Comparison of ENCODE assay signal across 20 mouse cellular contexts in the genomic region with DNA sequence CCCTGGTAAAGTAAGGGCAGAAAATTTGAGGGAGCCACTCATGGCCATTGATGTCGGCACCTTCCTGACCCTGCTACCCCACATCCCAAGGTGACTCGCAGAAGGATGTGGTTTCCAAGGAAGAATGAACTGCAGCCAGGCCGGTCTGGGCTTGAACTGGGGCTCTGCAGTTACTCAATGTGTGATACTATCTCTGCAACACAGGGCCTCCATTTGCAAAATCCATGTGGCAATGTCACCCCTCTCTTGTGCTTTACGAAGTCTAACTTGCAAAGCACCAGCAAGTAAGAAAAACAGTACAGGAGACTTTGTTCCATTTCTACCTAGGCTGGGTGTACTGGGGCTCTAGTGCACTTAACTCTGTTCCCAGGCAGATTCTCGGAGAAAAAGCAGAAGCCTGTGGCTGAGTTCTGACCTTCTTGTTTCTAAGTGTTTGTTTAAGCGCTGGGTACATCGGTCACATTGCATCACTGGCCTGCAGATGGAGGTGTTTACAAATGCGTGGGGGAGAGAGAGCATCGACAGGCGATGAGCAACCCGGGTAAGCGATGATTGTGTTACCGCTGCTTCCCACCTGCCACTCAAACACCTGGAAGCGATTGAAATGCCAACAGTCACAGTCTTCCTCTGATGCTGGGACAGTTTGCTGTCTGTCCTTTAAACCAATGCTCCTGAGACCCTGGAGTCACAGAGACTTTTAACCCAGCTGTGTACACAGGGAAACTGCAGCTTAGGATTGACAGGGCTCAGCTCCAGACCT. TPM values are rescaled to one million over a fixed set of nuclear protein-coding genes. Genes with fewer than 3 reads are reported as not detected.
A peak's percentile ranks its signal among the peaks of the same experiment; 100 is the strongest.
DNase-seq lines count a peak whose midpoint lies in the region; ATAC-seq lines count a peak whose summit lies in the region.
"Had no signal": no experiment of that assay in that cellular context is flagged by ENCODE, and none has a peak within 500 bp of the region (broad histone marks: within the 10 kb centered on the region; RNA-seq: fewer than 3 reads in every experiment).

No protein-coding gene starts in this region.

- H3K27me3 ChIP-seq in forebrain, embryonic 11.5 days (ENCODE audit: control insufficient read depth, insufficient read depth, low read length) = no peaks in the 10 kb centered on the region
- H3K27me3 ChIP-seq: forebrain, embryonic 15.5 days had no signal

- H3K9ac ChIP-seq in forebrain, embryonic 11.5 days (ENCODE audit: low read length) = no peak overlapping the region
- H3K9ac ChIP-seq: forebrain, embryonic 15.5 days; limb, embryonic 12.5 days had no signal

- no peaks in the 10 kb centered on the region for H3K4me1 ChIP-seq in forebrain, embryonic 11.5 days (replicated peaks; ENCODE audit: control insufficient read depth, insufficient read depth, low read length)
- H3K4me1 ChIP-seq: forebrain, embryonic 15.5 days; limb, embryonic 12.5 days had no signal

- H3K4me3 ChIP-seq in forebrain, embryonic 11.5 days (ENCODE audit: low read depth, low read length) = no peak overlapping the region
- H3K4me3 ChIP-seq: forebrain, embryonic 15.5 days; limb, embryonic 12.5 days; myocyte had no signal

- 76% methylated on average over 14 of the region's 14 CpGs for WGBS in forebrain, embryonic 11.5 days

- H3K4me2 ChIP-seq in forebrain, embryonic 11.5 days (ENCODE audit: low read depth, low read length, severe bottlenecking) = no peak overlapping the region
- H3K4me2 ChIP-seq: forebrain, embryonic 15.5 days; limb, embryonic 12.5 days had no signal

- DNase-seq in embryo, embryonic 10.5 days (ENCODE audit: low spot score) = peak; percentile 8
- no peak for DNase-seq in embryo, embryonic 11 days
- DNase-seq in lung, postnatal 36 days = peak; percentile 26
- no peak for DNase-seq in lung, postnatal 4 days
- DNase-seq in liver = peak; percentile 46
- no peak for DNase-seq in forebrain, embryonic 11.5 days (ENCODE audit: low spot score)
- no peak for DNase-seq in Muller cell, postnatal 12 days (ENCODE audit: inconsistent ontology term)
- DNase-seq: cerebellum, adult 8-10 months; heart, adult 11 months; right cerebral cortex, postnatal 25 days had no signal

- ATAC-seq in neutrophil, adult 5-6 weeks (ENCODE audit: extremely low read depth, insufficient number of reproducible peaks, low FRiP score, poor library complexity, severe bottlenecking) = peak; percentile 53; the same call in 1 of the 2 replicates
- no peak for ATAC-seq in forebrain, embryonic 11.5 days (replicated peaks; ENCODE audit: low FRiP score)
- ATAC-seq: forebrain, embryonic 15.5 days; inflammation-experienced regulatory T-cells, adult 6 months had no signal

- no peak overlapping the region for H3K27ac ChIP-seq in forebrain, embryonic 11.5 days (ENCODE audit: low read depth, low read length)
- H3K27ac ChIP-seq: forebrain, embryonic 15.5 days; limb, embryonic 12.5 days; macrophage had no signal

- H3K9me3 ChIP-seq in forebrain, embryonic 11.5 days (ENCODE audit: control insufficient read depth, low read length) = no peaks in the 10 kb centered on the region
- H3K9me3 ChIP-seq: forebrain, embryonic 15.5 days; limb, embryonic 12.5 days had no signal

- no peaks in the 10 kb centered on the region for H3K36me3 ChIP-seq in forebrain, embryonic 11.5 days (ENCODE audit: control insufficient read depth, insufficient read depth, low read length)
- H3K36me3 ChIP-seq: forebrain, embryonic 15.5 days; G1E; limb, embryonic 12.5 days had no signal

RNA-seq across cellular contexts. Expression of a gene that starts 0.8 kb away (rescaled TPM):
- total RNA-seq in neutrophil, adult 5-6 weeks (2017) = 0.23 TPM in 1 of 2 replicates, not detected in the other
- polyA plus RNA-seq in forebrain, embryonic 11.5 days (2014; fragmentation: Nextera tagmentation; extraction: Ambion mirVana) = not detected in 2 replicates
- total RNA-seq: G1E; heart, postnatal 25 days; layer of hippocampus, postnatal 10 days had no signal
- polyA plus RNA-seq: embryonic facial prominence, embryonic 11.5 days; forebrain, embryonic 15.5 days; G1E; inflammation-experienced regulatory T-cells, adult 6 months; limb, embryonic 12.5 days; macrophage had no signal

RNA-seq across cellular contexts. Expression of a gene that starts 24.6 kb away (rescaled TPM):
- not detected in 2 replicates for total RNA-seq in neutrophil, adult 5-6 weeks (2017)
- polyA plus RNA-seq in forebrain, embryonic 11.5 days (2014; fragmentation: Nextera tagmentation; extraction: Ambion mirVana) = not detected in 2 replicates
- polyA plus RNA-seq: embryonic facial prominence, embryonic 11.5 days; forebrain, embryonic 15.5 days; G1E; limb, embryonic 12.5 days; macrophage had no signal

RNA-seq across cellular contexts. Expression of a gene that starts 30.2 kb away (rescaled TPM):
- not detected in 2 replicates for total RNA-seq in neutrophil, adult 5-6 weeks (2017)
- polyA plus RNA-seq in forebrain, embryonic 11.5 days (2014; fragmentation: Nextera tagmentation; extraction: Ambion mirVana) = not detected in 2 replicates
- total RNA-seq: G1E; layer of hippocampus, postnatal 10 days had no signal
- polyA plus RNA-seq: embryonic facial prominence, embryonic 11.5 days; forebrain, embryonic 15.5 days; G1E; inflammation-experienced regulatory T-cells, adult 6 months; limb, embryonic 12.5 days; macrophage had no signal

RNA-seq across cellular contexts. Expression of a gene that starts 55.3 kb away (rescaled TPM):
- total RNA-seq in neutrophil, adult 5-6 weeks (2017) = not detected in 2 replicates
- not detected in 2 replicates for polyA plus RNA-seq in forebrain, embryonic 11.5 days (2014; fragmentation: Nextera tagmentation; extraction: Ambion mirVana)
- total RNA-seq: heart, postnatal 25 days; layer of hippocampus, postnatal 10 days had no signal
- polyA plus RNA-seq: embryonic facial prominence, embryonic 11.5 days; forebrain, embryonic 15.5 days; G1E; limb, embryonic 12.5 days; macrophage had no signal

Comparison
In these comparisons a context has a peak if more than half of its experiments do, and no peak if none do; other contexts are left out.
1. DNase-seq: peak in embryo, embryonic 10.5 days (single experiment), lung, postnatal 36 days (single experiment) and liver (single experiment); none in embryo, embryonic 11 days (single experiment), lung, postnatal 4 days (0 of 2), forebrain, embryonic 11.5 days (single experiment) and Muller cell, postnatal 12 days (single experiment).